Mouse (Mus musculus) spleen, adult 12 weeks (tissue): ENCODE results near the gene Sart1.
A peak's percentile ranks its signal among the peaks of the same experiment; 100 is the strongest.

ENCODE experiments used
- DNase-seq: peaks from one replicate; pipeline ENCODE4 v3.0.0; 2022; ENCODE audit warnings: low spot score

Sart1 gene

GRCm38 (mm10) chr19:5388588-5389242 is at the start of gene Sart1:
Sart1 (minus strand) TSS chr19:5388703.
- DNase-seq, result peak; percentile 85

DNA sequence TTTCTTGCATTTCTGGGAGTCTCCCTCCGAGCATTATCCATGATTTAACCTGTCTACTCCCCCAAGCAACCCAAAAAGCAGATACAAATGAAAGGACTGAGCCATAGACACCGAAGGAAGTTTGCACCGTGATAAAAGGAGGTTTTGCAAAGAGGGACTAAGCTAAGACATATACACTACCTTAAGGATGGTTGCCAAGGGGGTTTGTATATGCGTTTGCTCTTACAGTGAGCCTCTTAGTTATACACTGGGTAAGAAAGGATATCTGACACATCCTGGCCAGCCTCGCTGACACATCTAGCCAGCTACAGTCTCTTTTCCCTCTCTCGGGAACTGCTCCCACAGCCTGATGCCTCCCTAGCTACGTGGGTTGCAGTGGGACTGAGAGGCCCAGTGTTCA is 45.4 kb upstream of the Sart1 start:
- no peak for DNase-seq

GRCm38 (mm10) chr19:5432992-5433852 is 44.7 kb upstream of the Sart1 start:
- no peak for DNase-seq

DNA sequence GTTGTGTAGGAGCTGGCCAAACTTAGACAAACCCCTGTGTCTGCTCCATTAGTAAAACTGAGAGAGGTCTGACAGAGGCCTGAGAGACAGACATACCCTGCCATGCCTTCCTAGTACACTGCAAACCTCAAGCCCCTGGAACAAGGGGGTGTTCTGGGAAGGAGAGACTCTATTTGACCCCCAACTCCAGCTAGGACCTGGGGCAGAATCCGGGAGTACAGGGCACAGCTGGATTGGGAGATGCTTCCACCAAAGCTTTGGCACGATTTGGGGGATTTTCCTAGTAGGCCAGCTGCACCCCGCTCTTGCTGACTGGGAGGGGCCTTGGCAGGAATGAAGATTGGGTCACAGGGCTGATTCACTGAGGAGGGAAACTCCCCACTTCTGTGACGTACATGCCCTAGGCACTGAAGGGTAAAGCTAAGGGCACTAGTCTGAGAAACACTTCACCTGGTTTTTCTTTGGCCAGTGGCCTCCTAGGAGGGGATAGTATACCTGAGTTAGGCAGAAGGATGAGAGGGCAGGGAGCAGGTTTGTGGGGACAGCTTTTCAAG is 43.5 kb upstream of the Sart1 start:
- no peak for DNase-seq

- DNase-seq, result no peak
Observed at GRCm38 (mm10) chr19:5430408-5430807, 41.9 kb upstream of the Sart1 start.

DNA sequence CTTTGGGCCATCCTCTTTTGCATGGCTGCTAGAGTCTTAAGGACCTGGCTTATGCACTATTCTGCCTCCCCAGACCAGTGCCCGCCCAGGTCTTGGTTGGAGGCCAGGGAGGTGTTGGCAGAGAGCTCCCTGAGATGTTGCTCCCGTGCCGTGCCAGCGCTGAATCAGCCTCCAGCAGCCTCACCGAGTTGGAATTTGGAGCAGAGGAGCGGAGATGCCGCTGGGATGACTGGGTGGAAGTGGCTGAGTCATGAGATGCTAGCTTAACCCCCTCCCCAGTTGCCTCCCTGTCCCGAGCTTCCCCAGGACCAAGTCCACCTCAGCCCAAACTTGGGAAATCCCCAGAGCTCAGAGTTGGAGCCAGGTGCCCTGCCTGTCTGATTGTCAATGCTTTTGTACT is 41.3 kb upstream of the Sart1 start:
- DNase-seq, result no peak

DNA sequence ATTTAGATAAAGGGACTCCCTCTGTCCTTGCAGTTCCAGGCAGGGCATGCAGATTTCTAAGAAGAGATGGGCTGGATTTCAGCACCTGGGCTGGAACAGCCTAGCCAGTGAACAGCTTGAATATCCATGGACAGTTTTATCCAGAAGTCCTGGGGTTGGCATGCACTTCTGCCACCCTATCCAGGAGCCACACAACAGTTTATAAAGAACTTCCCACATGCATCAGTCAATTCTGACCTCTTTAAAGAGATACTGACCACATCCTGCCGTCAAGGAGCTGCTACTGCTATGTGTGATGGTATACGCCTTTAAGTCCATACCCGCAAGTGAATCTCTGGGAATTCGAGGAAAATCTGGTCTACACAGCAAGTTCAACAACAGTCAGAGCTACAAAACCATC is 40.7 kb upstream of the Sart1 start:
- no peak for DNase-seq

DNA sequence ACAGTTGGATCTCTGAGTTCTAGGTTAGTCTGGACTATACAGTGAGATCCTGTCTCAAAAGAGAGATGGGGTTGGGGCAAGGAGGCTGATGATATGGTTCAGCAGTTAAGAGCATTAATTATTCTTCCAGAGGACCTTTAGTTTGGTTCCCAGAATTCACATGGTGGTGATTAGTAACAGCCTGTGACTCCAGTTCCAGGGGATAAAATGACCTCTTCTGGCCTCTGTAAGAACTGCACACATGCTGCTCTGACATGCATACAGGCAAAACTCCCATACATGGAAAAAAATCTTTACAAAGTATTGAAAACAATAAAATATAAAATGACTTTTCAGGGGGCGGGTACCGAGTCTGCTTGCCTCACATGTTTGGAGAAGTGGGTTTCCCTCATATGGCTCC is 39.6 kb upstream of the Sart1 start:
- DNase-seq, result no peak

GRCm38 (mm10) chr19:5426640-5427290 is 38.3 kb upstream of the Sart1 start:
- no peak for DNase-seq

GRCm38 (mm10) chr19:5425906-5426565 is 37.5 kb upstream of the Sart1 start:
- no peak for DNase-seq

DNA sequence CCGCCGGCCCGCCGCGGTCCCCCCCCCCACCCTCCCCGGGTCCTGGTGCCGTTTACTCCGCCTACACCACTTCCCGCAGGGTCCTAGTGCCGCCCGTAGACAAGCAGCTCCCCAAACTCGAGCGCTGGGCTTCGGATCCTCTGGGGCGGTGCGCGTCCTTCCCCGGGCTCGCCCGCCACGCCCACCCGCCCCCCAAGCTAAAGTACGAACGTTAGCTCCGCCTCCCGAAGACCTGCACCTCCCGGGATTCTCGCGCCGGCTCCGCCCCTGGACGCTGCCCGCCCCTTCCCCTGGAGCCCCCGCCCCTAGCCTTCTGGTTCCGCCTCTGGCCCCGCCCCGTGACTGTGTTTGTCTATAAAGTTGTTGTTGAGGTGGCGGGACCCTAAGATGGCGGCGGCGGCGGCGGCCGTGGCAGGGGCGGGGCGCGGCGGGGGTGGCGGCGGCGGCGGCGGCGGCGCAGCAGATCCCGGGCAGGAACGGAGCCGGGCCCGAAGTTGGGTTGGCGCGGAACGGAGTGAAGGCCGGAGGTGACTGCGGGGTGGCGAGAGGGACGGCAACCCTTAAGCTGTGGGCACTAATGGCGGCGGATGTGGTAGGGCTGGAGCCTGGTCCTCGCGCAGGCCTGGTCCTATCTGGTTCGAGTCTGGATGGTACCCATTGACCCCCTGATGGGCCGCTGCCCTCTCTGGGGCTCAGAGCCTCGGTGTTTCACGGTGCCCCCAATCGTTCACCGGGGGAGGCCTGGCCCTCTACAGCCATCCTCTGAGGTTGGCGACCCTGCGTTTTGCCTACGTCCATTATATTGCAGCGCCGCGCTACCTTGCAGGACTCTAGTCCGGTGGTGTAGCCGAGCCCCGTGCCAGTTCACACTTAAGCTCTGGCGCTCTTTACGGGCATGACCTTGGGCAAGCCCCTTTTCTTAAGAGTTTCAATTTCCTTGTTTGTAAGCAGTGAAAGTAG is 36.6 kb upstream of the Sart1 start, which contains the start of the genes Drap1 and AI837181:
TSS of gene Drap1 (minus strand) at position 198 of the 960 bp plus-strand sequence.
TSS of gene AI837181 (plus strand) at position 363 of the 960 bp plus-strand sequence.
- peak; percentile 87 for DNase-seq

- DNase-seq, result peak; percentile 50
Observed at GRCm38 (mm10) chr19:5424092-5424781, 35.7 kb upstream of the Sart1 start.

- DNase-seq, result no peak
Observed at GRCm38 (mm10) chr19:5423561-5423960, 35.1 kb upstream of the Sart1 start.

GRCm38 (mm10) chr19:5422895-5423443 is 34.5 kb upstream of the Sart1 start:
- no peak for DNase-seq

DNA sequence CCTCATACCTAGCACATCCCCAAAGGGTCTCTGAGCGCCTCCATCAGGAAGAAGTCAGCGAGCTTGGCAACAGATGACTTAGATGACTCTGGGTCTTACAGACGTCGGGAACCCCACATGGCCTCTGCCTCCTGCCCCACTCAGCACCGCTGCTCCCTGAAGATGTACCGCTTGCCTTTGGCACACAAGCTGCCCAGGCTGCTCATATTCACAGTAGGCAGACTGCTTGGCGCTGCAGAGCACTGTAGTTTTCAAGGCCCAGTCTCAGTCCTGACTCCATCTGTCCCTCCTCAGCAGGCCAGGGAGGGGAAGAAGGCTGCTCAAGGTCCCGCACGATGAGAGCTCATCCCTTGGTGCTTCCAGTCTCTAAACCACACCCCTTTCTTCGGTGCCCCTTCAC is 33.8 kb upstream of the Sart1 start:
- no peak for DNase-seq

- no peak for DNase-seq
Observed at GRCm38 (mm10) chr19:5421784-5422183, 33.3 kb upstream of the Sart1 start.

- DNase-seq, result no peak
Observed at GRCm38 (mm10) chr19:5420579-5420978, 32.1 kb upstream of the Sart1 start.

DNA sequence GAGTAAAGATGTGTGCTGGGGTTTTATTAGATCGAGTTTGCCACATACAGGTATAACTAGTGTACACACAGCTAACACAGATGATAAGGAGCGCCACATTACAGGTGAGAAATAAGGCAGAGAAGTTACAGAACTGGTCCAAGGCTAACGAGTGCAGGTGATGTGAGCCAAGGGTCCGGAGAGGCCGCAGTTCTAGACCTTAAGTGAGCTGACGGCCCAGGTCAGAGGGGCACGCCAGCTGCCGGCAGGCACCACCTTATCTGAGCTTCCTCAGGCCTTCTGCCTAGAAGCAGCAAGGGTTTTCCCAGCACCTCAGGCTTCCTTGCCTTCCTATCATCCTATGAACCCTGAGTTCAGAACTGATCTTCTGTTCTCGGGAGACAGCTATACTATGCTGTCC is 31.1 kb upstream of the Sart1 start:
- no peak for DNase-seq

GRCm38 (mm10) chr19:5418750-5419466 is 30.4 kb upstream of the Sart1 start:
- no peak for DNase-seq
